Mouse (Mus musculus) small intestine, adult 2 months (tissue): ENCODE results near the gene Sycp3. TPM values are rescaled to one million over a fixed set of nuclear protein-coding genes. Genes with fewer than 3 reads are reported as not detected.
"Not testable (repeated sequence)": the region's sequence is repeated elsewhere in the genome, so short reads cannot be mapped to it uniquely, and the experiment has no call there.

ENCODE experiments used
- H3K27ac ChIP-seq: fragments of 200-500 bp; 2 replicates; pipeline ENCODE4 v1.5.1; 2012; ENCODE audit warnings: low read depth, low read length, control low read depth, inconsistent platforms; ENCODE audit not compliant: insufficient read depth
- H3K27me3 ChIP-seq: fragments of 200-500 bp; 2 replicates; pipeline ENCODE4 v1.6.1; 2012; ENCODE audit warnings: mild to moderate bottlenecking, moderate library complexity, low read length, inconsistent platforms; ENCODE audit not compliant: control insufficient read depth, insufficient read depth
- H3K36me3 ChIP-seq: fragments of 200-500 bp; 2 replicates; pipeline ENCODE4 v1.6.1; 2012; ENCODE audit warnings: mild to moderate bottlenecking, low read length, control low read depth, inconsistent platforms; ENCODE audit not compliant: control insufficient read depth, insufficient read depth
- H3K4me1 ChIP-seq: fragments of 200-500 bp; 2 replicates; pipeline ENCODE4 v1.6.1; 2012; ENCODE audit warnings: low read length, inconsistent platforms, mixed read lengths; ENCODE audit not compliant: control insufficient read depth, insufficient read depth, insufficient read length
- H3K4me3 ChIP-seq: fragments of 200-500 bp; 2 replicates; pipeline ENCODE4 v1.5.1; 2012; ENCODE audit warnings: low read depth, mild to moderate bottlenecking, control low read depth, inconsistent platforms, low read length, moderate library complexity
- CTCF ChIP-seq: fragments of 200-500 bp; IDR thresholded peaks from 2 replicates; pipeline ENCODE4 v1.5.1; 2012; ENCODE audit warnings: low read depth, mild to moderate bottlenecking, control low read depth, inconsistent platforms, low read length, moderate library complexity, mixed read lengths; ENCODE audit not compliant: insufficient replicate concordance, insufficient read length; ENCODE audit errors: extremely low read depth
- POLR2A ChIP-seq: fragments of 200-500 bp; IDR thresholded peaks from 2 replicates; pipeline ENCODE4 v1.6.1; 2012; ENCODE audit warnings: low read depth, mild to moderate bottlenecking, control low read depth, inconsistent platforms, low read length, moderate library complexity
- WGBS: fragments of 180-500 bp; shearing (Covaris S2); methylation state at CpG from one replicate; pipeline ENCODE4 v1.1.7; 2018; 5-methylcytosine and 5-hydroxymethylcytosine counted together
- polyA plus RNA-seq: library from polyadenylated mRNA; depleted of rRNA; stranded (reverse); fragments of >200 nt; gene quantifications from 2 replicates; pipeline ENCODE4 v1.2.3, GENCODE M21; 2012

The Sycp3 gene
- polyA plus RNA-seq, 1 experiment = not detected

DNA sequence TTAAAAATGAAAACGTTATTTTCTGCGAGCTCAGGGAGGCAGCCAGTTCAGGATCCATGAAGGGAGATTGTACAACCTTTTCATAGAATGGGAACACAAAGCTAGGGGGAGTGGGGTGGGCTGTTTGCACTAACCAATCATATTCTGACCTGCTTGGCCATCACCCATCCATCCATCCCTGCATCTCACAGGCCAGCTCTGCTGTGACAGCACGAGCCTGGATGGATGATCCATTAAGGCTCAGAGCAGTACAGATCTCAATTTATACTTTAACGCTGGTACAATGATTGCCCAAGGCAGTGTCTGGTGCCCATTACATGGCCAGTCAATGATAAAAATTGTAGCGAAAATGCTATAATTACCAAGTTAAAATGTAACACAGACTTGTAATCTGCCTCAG, 32.5 kb upstream of the Sycp3 start:
- Histone ChIP-seq H3K4me1 (no peaks in the 10 kb centered on the region), H3K4me3 (no peak overlapping the region), H3K27ac (no peak overlapping the region), H3K27me3 (no peaks in the 10 kb centered on the region), H3K36me3 (peaks cover 37% of the 10 kb centered on the region)
- 67% methylated on average over 5 of the region's 5 CpGs for WGBS
- TF ChIP-seq CTCF = no peak
- no peak for TF ChIP-seq POLR2A

DNA sequence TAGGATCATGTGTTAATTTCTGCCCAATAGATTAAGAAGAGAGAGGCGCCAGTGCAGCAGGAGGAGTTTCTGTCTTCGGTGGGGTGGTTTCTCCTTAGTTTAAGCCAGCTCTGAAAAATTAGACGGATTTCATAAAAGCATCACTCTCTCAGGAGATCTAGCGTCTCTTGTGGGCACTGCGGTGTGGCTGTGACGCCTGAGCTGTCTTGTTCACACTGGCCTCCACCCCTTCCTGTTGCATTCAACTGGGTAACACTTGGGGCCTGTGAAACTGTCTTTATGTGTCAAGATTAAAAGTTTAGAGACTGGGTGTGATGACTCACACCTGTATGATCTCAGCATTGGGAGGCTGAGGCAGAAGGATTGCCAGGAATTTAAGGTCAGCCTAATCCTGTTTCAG, 31.4 kb upstream of the Sycp3 start:
- no peak for TF ChIP-seq POLR2A
- no peak for TF ChIP-seq CTCF
- no peak overlapping the region for H3K4me3 ChIP-seq
- H3K4me1 ChIP-seq = no peaks in the 10 kb centered on the region
- 95% methylated on average over 6 of the region's 6 CpGs for WGBS
- no peak overlapping the region for H3K27ac ChIP-seq
- H3K36me3 ChIP-seq = peaks cover 39% of the 10 kb centered on the region
- no peaks in the 10 kb centered on the region for H3K27me3 ChIP-seq

DNA sequence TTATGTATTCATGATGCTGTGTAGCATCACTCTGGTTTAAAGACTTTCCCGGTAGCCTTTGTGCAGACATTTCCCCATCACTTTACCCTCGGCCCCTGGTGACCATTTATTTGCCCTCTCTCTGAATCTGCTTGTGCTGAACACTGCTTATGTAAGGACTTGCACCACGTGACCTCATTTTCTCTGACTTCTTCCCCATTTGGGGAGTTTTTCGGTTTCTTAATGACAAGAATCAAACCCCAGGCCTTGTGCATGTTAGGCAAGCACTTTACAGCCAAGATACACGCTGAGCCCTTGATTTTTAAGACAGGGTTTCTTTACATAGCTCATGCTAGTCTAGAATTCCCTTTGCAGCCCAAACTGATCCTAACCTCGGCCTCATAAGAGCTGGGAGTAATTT, 18.1 kb upstream of the Sycp3 start:
- WGBS = 85% methylated on average over 6 of the region's 6 CpGs

DNA sequence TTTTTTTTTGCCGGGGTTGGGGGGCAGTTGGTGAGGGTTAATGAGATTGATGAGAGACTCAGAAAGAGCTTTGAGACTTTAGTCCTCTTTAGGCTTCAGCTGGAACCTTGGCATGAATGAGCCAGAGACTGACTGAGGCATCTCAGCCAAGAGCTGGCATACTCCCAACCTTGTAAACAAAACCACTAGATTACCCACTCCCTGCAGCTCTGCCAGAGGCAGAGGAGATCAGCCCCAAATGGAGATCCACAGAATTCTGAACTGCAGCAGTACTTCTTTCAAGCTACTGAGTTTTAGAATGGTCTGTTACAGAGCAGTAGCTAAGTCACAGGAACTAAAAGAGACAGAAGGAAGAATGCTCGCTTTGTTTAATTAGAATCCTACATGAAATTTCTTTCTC, 8.1 kb upstream of the Sycp3 start:
- H3K27me3 ChIP-seq = no peaks in the 10 kb centered on the region
- 37% methylated on average over 2 of the region's 2 CpGs for WGBS

More for the DNA sequence above, 18.1 kb upstream of the Sycp3 start:
- Histone ChIP-seq H3K36me3 (peaks cover 30% of the 10 kb centered on the region), H3K4me3 (no peak overlapping the region), H3K4me1 (no peaks in the 10 kb centered on the region), H3K27ac (no peak overlapping the region), H3K27me3 (no peaks in the 10 kb centered on the region)
- TF ChIP-seq POLR2A (no peak), CTCF (no peak)

DNA sequence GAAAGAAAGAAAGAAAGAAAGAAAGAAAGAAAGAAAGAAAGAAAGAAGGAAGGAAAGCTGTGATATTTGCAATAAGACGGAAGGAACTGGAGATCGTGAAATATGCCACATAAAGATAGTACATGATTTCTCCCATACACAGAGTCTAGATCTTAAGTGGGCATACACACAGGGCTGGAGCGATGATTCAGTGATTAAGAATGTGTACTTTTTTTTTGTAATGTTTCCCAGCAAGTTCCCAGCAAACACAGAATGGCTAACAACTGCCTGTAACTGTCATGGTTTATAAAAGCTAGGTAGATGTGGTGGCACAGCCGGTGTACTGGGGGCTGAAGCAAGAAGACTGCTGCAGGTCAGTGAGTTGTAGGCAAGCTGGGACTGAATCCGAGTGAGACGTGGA, 7.4 kb upstream of the Sycp3 start:
- WGBS = 76% methylated on average over 6 of the region's 6 CpGs
- TF ChIP-seq CTCF (no peak), POLR2A (no peak)

More for the DNA sequence above, 8.1 kb upstream of the Sycp3 start:
- TF ChIP-seq POLR2A (no peak), CTCF (no peak)
- Histone ChIP-seq H3K4me1 (no peaks in the 10 kb centered on the region), H3K4me3 (no peak overlapping the region), H3K27ac (no peak overlapping the region), H3K36me3 (peaks cover 5% of the 10 kb centered on the region)

DNA sequence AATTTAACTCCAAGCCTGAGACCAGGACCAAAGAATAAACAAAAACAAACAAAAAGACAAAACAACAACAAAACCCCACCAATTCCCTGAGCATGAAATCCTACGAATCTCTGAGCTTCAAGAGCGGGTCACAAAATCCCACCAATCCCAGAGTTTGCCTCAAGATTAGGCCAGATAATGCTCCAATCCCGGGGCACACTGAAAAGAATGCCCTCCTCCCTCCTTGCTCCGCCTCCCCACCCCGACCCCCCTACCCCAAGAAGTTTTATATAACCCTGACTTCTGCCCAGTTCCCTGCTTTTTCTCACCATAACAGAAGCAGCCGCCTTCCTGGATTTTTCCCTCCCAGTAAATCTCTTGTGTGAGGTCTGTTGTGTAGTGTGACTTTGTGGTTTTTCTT, 1.6 kb upstream of the Sycp3 start:
- TF ChIP-seq CTCF = no peak

More for the DNA sequence above, 7.4 kb upstream of the Sycp3 start:
- H3K4me1 ChIP-seq = no peaks in the 10 kb centered on the region
- no peak overlapping the region for H3K27ac ChIP-seq
- no peaks in the 10 kb centered on the region for H3K27me3 ChIP-seq
- no peak overlapping the region for H3K4me3 ChIP-seq
- no peaks in the 10 kb centered on the region for H3K36me3 ChIP-seq

DNA sequence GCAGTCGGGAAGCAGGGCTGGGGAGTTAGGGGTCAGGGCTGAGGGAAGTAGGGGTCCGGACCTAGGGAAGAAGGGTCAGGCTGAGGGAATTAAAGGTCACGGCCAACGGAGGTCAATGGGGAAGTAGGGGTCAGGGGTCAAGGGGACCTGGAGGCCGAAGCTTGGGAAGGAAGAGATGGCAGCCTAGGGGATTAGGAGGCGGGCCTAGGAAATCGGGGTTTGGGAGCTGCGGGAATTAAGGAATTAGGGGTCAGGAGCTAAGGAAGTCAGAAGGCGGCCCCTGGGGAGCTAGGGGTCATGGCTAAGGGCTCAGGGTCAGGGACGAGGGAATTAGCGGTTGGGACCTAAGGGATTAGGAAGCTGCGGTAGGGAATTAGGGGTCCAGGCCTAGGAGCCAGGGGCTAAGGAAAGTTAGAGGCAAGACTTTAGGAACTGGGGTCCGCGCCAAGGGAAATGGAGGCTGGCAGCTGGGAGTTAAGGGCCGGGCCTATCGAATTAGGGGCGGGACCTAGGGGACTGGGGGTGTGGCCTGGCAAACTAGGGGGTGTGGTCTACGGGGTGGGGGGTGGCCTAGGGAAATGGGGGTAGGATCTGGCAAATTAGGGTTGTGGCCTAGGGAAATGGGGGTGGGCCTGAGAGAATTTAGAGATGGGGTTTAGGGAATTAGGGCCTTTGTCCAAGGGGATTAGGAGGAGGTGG, 902 bp downstream of the Sycp3 start:
- WGBS = 83% methylated on average over 18 of the region's 18 CpGs
- Histone ChIP-seq H3K27me3 (no peaks in the 10 kb centered on the region), H3K4me3 (no peak overlapping the region), H3K36me3 (peaks cover 3% of the 10 kb centered on the region; the same call in 1 of the 2 replicates), H3K27ac (no peak overlapping the region), H3K4me1 (peaks cover 4% of the 10 kb centered on the region)
- TF ChIP-seq POLR2A (no peak), CTCF (no peak)

More for the DNA sequence above, 1.6 kb upstream of the Sycp3 start:
- Histone ChIP-seq H3K36me3 (no peaks in the 10 kb centered on the region), H3K27ac (no peak overlapping the region), H3K4me3 (no peak overlapping the region), H3K4me1 (peaks cover 4% of the 10 kb centered on the region), H3K27me3 (no peaks in the 10 kb centered on the region)
- 47% methylated on average over 6 of the region's 6 CpGs for WGBS

DNA sequence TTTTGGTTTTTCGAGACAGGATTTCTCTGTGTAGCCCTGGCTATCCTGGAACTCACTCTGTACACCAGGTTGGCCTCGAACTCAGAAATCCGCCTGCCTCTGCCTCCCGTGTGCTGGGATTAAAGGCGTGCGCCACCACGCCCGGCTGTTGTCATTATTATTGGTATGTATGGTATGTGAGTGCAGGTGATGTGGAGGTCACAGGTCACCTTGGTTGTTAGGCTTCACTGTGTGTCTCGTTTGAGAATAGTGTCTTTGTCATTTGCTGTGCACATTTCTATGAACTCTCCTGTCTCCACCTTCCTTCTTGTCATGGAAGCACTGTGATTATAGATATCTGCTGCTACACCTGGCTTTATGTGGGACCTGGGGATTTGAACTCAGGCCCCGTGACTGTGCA, 23.5 kb downstream of the Sycp3 start:
- not testable (repeated sequence) for H3K27ac ChIP-seq, H3K27me3 ChIP-seq, H3K4me1 ChIP-seq, H3K4me3 ChIP-seq
- peaks cover 27% of the 10 kb centered on the region for H3K36me3 ChIP-seq
- 86% methylated on average over 10 of the region's 10 CpGs for WGBS
